Mouse (Mus musculus): ENCODE measurements at regions not wholly inside any gene's neighbourhood (a gene's known extent, or its start where the extent isn't known, plus 50 kb on each side); places are given as distances from the start of the nearest gene placed in this dataset.

DNA sequence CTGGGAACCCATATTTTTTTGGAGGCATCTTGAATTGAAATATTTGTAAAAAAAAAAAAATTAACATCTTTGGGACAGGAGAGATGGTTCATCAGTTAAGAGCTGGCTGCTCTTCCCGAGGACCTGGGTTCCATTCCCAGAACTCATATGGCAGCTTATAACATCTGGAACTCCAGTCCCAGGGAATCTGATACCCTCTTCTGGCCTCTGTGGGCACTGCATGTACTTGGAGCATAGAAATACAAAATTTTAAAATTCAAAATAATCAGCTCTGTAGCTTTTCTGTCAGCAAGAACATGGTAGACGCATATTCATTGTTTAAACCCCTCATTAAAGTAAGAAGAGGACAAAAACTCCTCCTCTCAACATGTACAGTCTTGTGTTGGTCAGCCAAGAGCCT, 52.0 kb upstream of the Morc2a start:
- H3K79me3 ChIP-seq (ENCODE audit: low read depth), result no peaks in the 10 kb centered on the region
- no peak overlapping the region for H3ac ChIP-seq (ENCODE audit: control insufficient read depth, insufficient read length, low read depth)
- H3K4me3 ChIP-seq (ENCODE audit: insufficient read depth, poor library complexity, severe bottlenecking), result no peak overlapping the region
- no peaks in the 10 kb centered on the region for H3K27me3 ChIP-seq (ENCODE audit: control insufficient read depth, insufficient read depth, insufficient read length)
- H3K79me2 ChIP-seq (ENCODE audit: control insufficient read depth, insufficient read depth), result no peaks in the 10 kb centered on the region
- no peaks in the 10 kb centered on the region for H3K36me3 ChIP-seq (ENCODE audit: control insufficient read depth, insufficient read depth)
- TF ChIP-seq MAX (IDR thresholded peaks at IDR 0.05), result no peak
- TF ChIP-seq CEBPB (IDR thresholded peaks at IDR 0.05; ENCODE audit: low read depth), result no peak
- no peak for TF ChIP-seq USF1 (IDR thresholded peaks at IDR 0.05; ENCODE audit: low read depth)
- no peak for TF ChIP-seq FOSL1 (IDR thresholded peaks at IDR 0.05; ENCODE audit: insufficient read depth, low read length, poor library complexity, severe bottlenecking)
- no peak for TF ChIP-seq CTCF (IDR thresholded peaks at IDR 0.05; ENCODE audit: control insufficient read depth, insufficient read depth, insufficient read length)
- no peak for TF ChIP-seq MYOD1 (IDR thresholded peaks at IDR 0.05; ENCODE audit: control insufficient read depth, insufficient read length, low read depth)
- no peak for TF ChIP-seq MYOG (IDR thresholded peaks at IDR 0.05; ENCODE audit: control insufficient read depth, extremely low read depth, insufficient read length)

DNA sequence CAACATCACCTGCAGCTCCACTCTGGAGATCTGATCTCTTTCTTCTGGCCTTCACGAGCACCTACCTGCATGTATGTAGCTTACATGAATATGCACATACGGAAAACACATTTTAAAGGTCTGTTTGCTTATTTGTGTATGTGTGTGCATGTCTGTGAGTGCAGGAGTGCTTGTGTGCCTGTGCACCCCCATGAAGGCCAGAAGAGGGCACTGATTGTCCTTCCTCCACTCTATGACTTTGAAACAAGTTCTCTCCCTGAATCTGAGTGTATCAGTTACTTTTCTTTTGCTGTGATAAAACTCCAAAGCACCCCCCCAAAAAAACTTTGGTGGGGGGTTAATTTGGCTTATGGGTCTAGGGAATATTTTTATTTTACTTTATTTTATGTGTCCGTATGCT, 54.2 kb upstream of the Smtn start:
- no peak overlapping the region for H3ac ChIP-seq (ENCODE audit: control insufficient read depth, insufficient read length, low read depth)
- H3K36me3 ChIP-seq (ENCODE audit: control insufficient read depth, insufficient read depth), result no peaks in the 10 kb centered on the region
- H3K79me3 ChIP-seq (ENCODE audit: low read depth), result no peaks in the 10 kb centered on the region
- H3K27me3 ChIP-seq (ENCODE audit: control insufficient read depth, insufficient read depth, insufficient read length), result no peaks in the 10 kb centered on the region
- no peak overlapping the region for H3K4me3 ChIP-seq (ENCODE audit: insufficient read depth, poor library complexity, severe bottlenecking)
- no peak for TF ChIP-seq CEBPB (IDR thresholded peaks at IDR 0.05; ENCODE audit: low read depth)
- no peak for TF ChIP-seq FOSL1 (IDR thresholded peaks at IDR 0.05; ENCODE audit: insufficient read depth, low read length, poor library complexity, severe bottlenecking)
- no peak for TF ChIP-seq CTCF (IDR thresholded peaks at IDR 0.05; ENCODE audit: control insufficient read depth, insufficient read depth, insufficient read length)
- H3K79me2 ChIP-seq (ENCODE audit: control insufficient read depth, insufficient read depth), result no peaks in the 10 kb centered on the region

DNA sequence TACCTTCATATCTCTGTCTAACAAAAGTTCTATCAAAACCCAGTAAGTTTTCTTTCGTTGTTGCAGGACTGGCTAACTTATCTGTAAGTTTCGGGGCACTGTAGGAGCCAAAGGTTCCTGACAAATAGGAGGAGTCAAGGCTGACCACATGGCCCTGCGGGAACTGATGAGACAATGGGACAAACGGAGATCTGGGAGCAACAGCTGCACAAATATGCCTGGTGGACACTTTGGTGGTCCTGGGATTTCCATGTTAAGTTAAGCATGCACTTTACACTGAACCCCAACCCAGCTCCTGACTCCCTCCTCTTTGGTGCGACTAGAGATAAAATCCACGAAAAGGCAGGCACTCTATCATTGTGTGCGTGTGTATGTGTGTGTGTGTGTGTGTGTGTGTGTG, 50.7 kb upstream of the Smtn start:
- Histone ChIP-seq H3K79me2 (ENCODE audit: control insufficient read depth, insufficient read depth) (no peaks in the 10 kb centered on the region), H3K4me3 (ENCODE audit: insufficient read depth, poor library complexity, severe bottlenecking) (no peak overlapping the region), H3K36me3 (ENCODE audit: control insufficient read depth, insufficient read depth) (no peaks in the 10 kb centered on the region), H3K79me3 (ENCODE audit: low read depth) (no peaks in the 10 kb centered on the region), H3K27me3 (ENCODE audit: control insufficient read depth, insufficient read depth, insufficient read length) (no peaks in the 10 kb centered on the region), H3ac (ENCODE audit: control insufficient read depth, insufficient read length, low read depth) (no peak overlapping the region)
- no peak for TF ChIP-seq FOSL1 (IDR thresholded peaks at IDR 0.05; ENCODE audit: insufficient read depth, low read length, poor library complexity, severe bottlenecking)
- TF ChIP-seq MYOD1 (IDR thresholded peaks at IDR 0.05; ENCODE audit: control insufficient read depth, insufficient read length, low read depth), result peak; percentile 86

Data from C2C12 (cell line).